Mouse (Mus musculus) heart, adult 2 months (tissue): ENCODE measurements at regions not wholly inside any gene's neighbourhood (a gene's known extent, or its start where the extent isn't known, plus 50 kb on each side); places are given as distances from the start of the nearest gene placed in this dataset.

Source experiments
- CTCF ChIP-seq: fragments of 200-600 bp; IDR thresholded peaks from 2 replicates; pipeline ENCODE4 v1.8.1; 2022; ENCODE audit warnings: antibody characterized with exemption, mild to moderate bottlenecking, moderate library complexity
- EP300 ChIP-seq: fragments of 200-500 bp; IDR thresholded peaks from 2 replicates; pipeline ENCODE4 v1.6.1; 2011; ENCODE audit warnings: low read depth, low read length, control low read depth; ENCODE audit not compliant: insufficient read depth
- POLR2A ChIP-seq: fragments of 200-500 bp; IDR thresholded peaks from 2 replicates; pipeline ENCODE4 v1.6.1; 2011; ENCODE audit warnings: mild to moderate bottlenecking, low read depth, low read length, control low read depth; ENCODE audit not compliant: insufficient read depth

DNA sequence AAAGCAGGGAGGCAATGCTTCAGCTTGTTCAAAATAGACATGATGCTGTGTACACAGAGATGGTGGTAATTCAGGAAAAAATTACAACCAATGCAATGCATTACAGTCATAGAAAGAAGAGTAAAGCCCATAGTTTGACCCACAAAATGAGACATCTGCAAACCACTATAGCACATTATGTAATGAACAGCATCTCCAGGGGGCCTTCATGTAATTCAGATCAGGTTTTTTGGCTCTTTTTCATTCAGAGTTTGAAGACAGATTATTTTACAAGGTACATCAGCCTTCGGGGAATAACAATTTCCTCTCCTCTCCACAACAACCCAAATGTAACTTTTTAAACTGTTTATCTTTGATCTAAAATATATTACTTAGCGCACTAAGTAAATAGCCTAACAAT lies 1243.1 kb upstream of the Nr2f1 start:
- TF ChIP-seq POLR2A (no peak), CTCF (no peak), EP300 (no peak)
